Mouse (Mus musculus) cerebellum, adult 11-12 months (tissue): ENCODE results near the gene BC028528.
"Not testable (repeated sequence)": the region's sequence is repeated elsewhere in the genome, so short reads cannot be mapped to it uniquely, and the experiment has no call there.

Source experiments
- DNase-seq: peaks from one replicate; pipeline ENCODE4 v3.0.0; 2022

Gene BC028528

GRCm38 (mm10) chr3:95891211-95892065 is at the start of gene BC028528:
Gene BC028528 (minus strand): TSS chr3:95892005.
- DNase-seq: no peak

GRCm38 (mm10) chr3:95938835-95939234 is 47.0 kb upstream of the BC028528 start:
- DNase-seq: no peak

GRCm38 (mm10) chr3:95938217-95938616 is 46.4 kb upstream of the BC028528 start:
- DNase-seq: no peak

GRCm38 (mm10) chr3:95934448-95934847 is 42.6 kb upstream of the BC028528 start:
- DNase-seq: no peak

- DNase-seq: no peak
Observed at GRCm38 (mm10) chr3:95933111-95933750, 41.4 kb upstream of the BC028528 start.

- DNase-seq: no peak
Observed at GRCm38 (mm10) chr3:95932566-95932965, 40.8 kb upstream of the BC028528 start.

GRCm38 (mm10) chr3:95932157-95932556 is 40.4 kb upstream of the BC028528 start:
- no peak for DNase-seq

GRCm38 (mm10) chr3:95931471-95931870 is 39.7 kb upstream of the BC028528 start:
- DNase-seq: no peak

GRCm38 (mm10) chr3:95930471-95930789 is 38.6 kb upstream of the BC028528 start:
- no peak for DNase-seq

- DNase-seq: peak; percentile 42
Observed at GRCm38 (mm10) chr3:95929581-95930470, 38.0 kb upstream of the BC028528 start.

- peak; percentile 98 for DNase-seq
Observed at GRCm38 (mm10) chr3:95928658-95929503, 37.1 kb upstream of the BC028528 start, which contains the start of gene Anp32e. Gene Anp32e (plus strand): TSS chr3:95929246.

- no peak for DNase-seq
Observed at GRCm38 (mm10) chr3:95928261-95928657, 36.5 kb upstream of the BC028528 start.

- no peak for DNase-seq
Observed at GRCm38 (mm10) chr3:95925087-95925486, 33.3 kb upstream of the BC028528 start.

GRCm38 (mm10) chr3:95924185-95924584 is 32.4 kb upstream of the BC028528 start:
- DNase-seq: no peak

- DNase-seq: not testable (repeated sequence)
Observed at GRCm38 (mm10) chr3:95923429-95923828, 31.6 kb upstream of the BC028528 start.

- not testable (repeated sequence) for DNase-seq
Observed at GRCm38 (mm10) chr3:95920532-95920931, 28.7 kb upstream of the BC028528 start.

GRCm38 (mm10) chr3:95916760-95917159 is 25.0 kb upstream of the BC028528 start:
- DNase-seq: no peak

- DNase-seq: no peak
Observed at GRCm38 (mm10) chr3:95914706-95915105, 22.9 kb upstream of the BC028528 start.

GRCm38 (mm10) chr3:95907613-95908012 is 15.8 kb upstream of the BC028528 start:
- DNase-seq: no peak

GRCm38 (mm10) chr3:95906860-95907259 is 15.1 kb upstream of the BC028528 start:
- no peak for DNase-seq

GRCm38 (mm10) chr3:95905940-95906492 is 14.2 kb upstream of the BC028528 start:
- DNase-seq: no peak
